Mouse (Mus musculus) heart, embryonic 15.5 days (tissue): ENCODE data around the gene Gm13276. TPM values are rescaled to one million over a fixed set of nuclear protein-coding genes. Genes with fewer than 3 reads are reported as not detected.
A peak's percentile ranks its signal among the peaks of the same experiment; 100 is the strongest.
"Not testable (repeated sequence)": the region's sequence is repeated elsewhere in the genome, so short reads cannot be mapped to it uniquely, and the experiment has no call there.

Experiments
- ATAC-seq: fragments of 200-750 bp; cut with Nextera tagmentation; replicated peaks from 2 replicates; pipeline ENCODE4 v1.8.0; 2017; ENCODE audit warnings: low read depth, moderate TSS enrichment; ENCODE audit not compliant: insufficient number of reproducible peaks, insufficient read depth, low FRiP score
- H3K27ac ChIP-seq: fragments of 300-500 bp; sonication (generic); 2 replicates; pipeline ENCODE4 v1.5.1; 2015; ENCODE audit warnings: mild to moderate bottlenecking, inconsistent platforms
- H3K27me3 ChIP-seq: fragments of 300-500 bp; sonication (generic); 2 replicates; pipeline ENCODE4 v1.6.1; 2015; ENCODE audit warnings: inconsistent platforms
- H3K36me3 ChIP-seq: fragments of 300-500 bp; sonication (generic); 2 replicates; pipeline ENCODE4 v1.6.1; 2015; ENCODE audit warnings: mild to moderate bottlenecking, inconsistent platforms
- H3K4me1 ChIP-seq: fragments of 300-500 bp; sonication (generic); replicated peaks from 2 replicates; pipeline ENCODE4 v1.6.1; 2015; ENCODE audit warnings: inconsistent platforms
- H3K4me2 ChIP-seq: fragments of 300-500 bp; sonication (generic); 2 replicates; pipeline ENCODE4 v1.6.1; 2015; ENCODE audit warnings: inconsistent platforms, mild to moderate bottlenecking, moderate library complexity
- H3K4me3 ChIP-seq: fragments of 300-500 bp; sonication (generic); 2 replicates; pipeline ENCODE4 v1.5.1; 2015; ENCODE audit warnings: mild to moderate bottlenecking, inconsistent platforms
- H3K9ac ChIP-seq: fragments of 300-500 bp; sonication (generic); 2 replicates; pipeline ENCODE4 v1.6.1; 2015; ENCODE audit warnings: mild to moderate bottlenecking, inconsistent platforms
- H3K9me3 ChIP-seq: fragments of 300-500 bp; sonication (generic); replicated peaks from 2 replicates; pipeline ENCODE4 v1.6.1; 2016; ENCODE audit warnings: inconsistent platforms
- WGBS: fragments of 180-500 bp; shearing (Covaris S2); methylation state at CpG from one replicate; pipeline ENCODE4 v1.1.7; 2015; ENCODE audit warnings: mixed read lengths; 5-methylcytosine and 5-hydroxymethylcytosine counted together
- polyA plus RNA-seq: library from polyadenylated mRNA; unstranded; fragments of >200 nt; fragmentation: Nextera tagmentation; extraction: Ambion mirVana; gene quantifications from 2 replicates; pipeline ENCODE4 v1.2.1, GENCODE M21; 2015

Gene Gm13276
- polyA plus RNA-seq, 1 experiment from 2014 or later, result not detected

GRCm38 (mm10) chr4:88759610-88760268, 25.8 kb upstream of the Gm13276 start, which contains the start of gene Gm13283:
Gene Gm13283 (plus strand): TSS chr4:88760119.
- WGBS, result 18% methylated on average over 11 of the region's 14 CpGs
- Histone ChIP-seq H3K9ac (peak within 1 kb of the TSS; percentile 43; the same call in 1 of the 2 replicates), H3K4me2 (peak within 1 kb of the TSS; percentile 55), H3K4me3 (peak within 1 kb of the TSS; percentile 42), H3K27ac (peak within 1 kb of the TSS; percentile 76)
- H3K36me3 ChIP-seq, H3K27me3 ChIP-seq, ATAC-seq, H3K9me3 ChIP-seq, H3K4me1 ChIP-seq: not testable (repeated sequence)

DNA sequence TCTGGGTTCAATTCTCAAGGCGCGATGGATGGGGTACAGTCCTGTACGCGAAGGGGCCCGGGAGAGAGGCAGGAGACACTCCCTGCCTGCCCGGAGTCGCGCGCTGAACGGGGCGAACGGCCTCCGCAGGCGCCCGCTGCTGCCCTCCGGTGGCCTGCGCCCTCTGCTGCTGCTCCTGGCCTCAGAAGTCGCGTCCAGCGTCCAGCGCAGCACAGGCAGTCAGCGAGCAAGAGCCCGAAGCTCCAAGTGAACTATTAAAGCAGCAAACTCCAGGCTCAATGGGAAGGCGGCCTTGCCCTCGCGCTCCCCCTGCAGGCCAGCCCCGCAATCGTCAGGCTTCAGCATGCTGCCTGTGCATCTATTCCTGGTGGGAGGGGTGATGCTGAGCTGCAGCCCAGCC, 25.1 kb upstream of the Gm13276 start:
- peak overlapping the region; percentile 43; the same call in 1 of the 2 replicates for H3K9ac ChIP-seq
- not testable (repeated sequence) for H3K9me3 ChIP-seq, H3K36me3 ChIP-seq, H3K4me1 ChIP-seq, H3K27me3 ChIP-seq, ATAC-seq
- H3K27ac ChIP-seq, result peak overlapping the region; percentile 76
- 0% methylated on average over 26 of the region's 28 CpGs for WGBS
- H3K4me2 ChIP-seq, result peak overlapping the region; percentile 55
- peak overlapping the region; percentile 42 for H3K4me3 ChIP-seq

- H3K27me3 ChIP-seq, result not testable (repeated sequence)
Observed at GRCm38 (mm10) chr4:88761776-88762175, 23.7 kb upstream of the Gm13276 start.

GRCm38 (mm10) chr4:88762341-88762740, 23.2 kb upstream of the Gm13276 start:
- ATAC-seq, H3K9ac ChIP-seq, H3K36me3 ChIP-seq, H3K27me3 ChIP-seq, H3K9me3 ChIP-seq, H3K4me3 ChIP-seq, H3K27ac ChIP-seq, H3K4me1 ChIP-seq: not testable (repeated sequence)
- H3K4me2 ChIP-seq, result peak overlapping the region; percentile 57
- WGBS, result 47% methylated on average over 9 of the region's 9 CpGs

More at GRCm38 (mm10) chr4:88761776-88762175, 23.7 kb upstream of the Gm13276 start:
- H3K4me2 ChIP-seq, H3K4me1 ChIP-seq, H3K4me3 ChIP-seq, H3K27ac ChIP-seq, H3K36me3 ChIP-seq, H3K9ac ChIP-seq, H3K9me3 ChIP-seq, ATAC-seq: not testable (repeated sequence)
- 65% methylated on average over 6 of the region's 8 CpGs for WGBS

GRCm38 (mm10) chr4:88763384-88764018, 22.0 kb upstream of the Gm13276 start:
- not testable (repeated sequence) for H3K36me3 ChIP-seq, ATAC-seq, H3K27me3 ChIP-seq, H3K4me1 ChIP-seq, H3K9ac ChIP-seq, H3K9me3 ChIP-seq
- Histone ChIP-seq H3K4me2 (peak overlapping the region; percentile 54), H3K4me3 (peak overlapping the region; percentile 39), H3K27ac (peak overlapping the region; percentile 73)
- WGBS, result 2% methylated on average over 35 of the region's 42 CpGs

DNA sequence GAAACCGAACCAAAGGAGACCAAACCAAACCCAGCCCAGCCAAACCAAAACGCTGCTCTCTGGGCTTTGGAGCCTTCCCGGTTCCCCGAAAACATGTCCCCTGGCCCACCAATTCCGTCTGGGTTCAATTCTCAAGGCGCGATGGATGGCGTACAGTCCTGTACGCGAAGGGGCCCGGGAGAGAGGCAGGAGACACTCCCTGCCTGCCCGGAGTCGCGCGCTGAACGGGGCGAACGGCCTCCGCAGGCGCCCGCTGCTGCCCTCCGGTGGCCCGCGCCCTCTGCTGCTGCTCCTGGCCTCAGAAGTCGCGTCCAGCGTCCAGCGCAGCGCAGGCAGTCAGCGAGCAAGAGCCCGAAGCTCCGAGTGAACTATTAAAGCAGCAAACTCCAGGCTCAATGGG, 12.0 kb upstream of the Gm13276 start, which contains the start of gene Gm13290:
TSS of gene Gm13290 (plus strand) at position 301 of the 400 bp plus-strand sequence.
- not testable (repeated sequence) for H3K4me3 ChIP-seq, H3K4me2 ChIP-seq, H3K27me3 ChIP-seq, H3K27ac ChIP-seq, H3K36me3 ChIP-seq, H3K4me1 ChIP-seq, H3K9me3 ChIP-seq, ATAC-seq, H3K9ac ChIP-seq
- no CpG with 5 or more reads among the region's 32 CpGs for WGBS

DNA sequence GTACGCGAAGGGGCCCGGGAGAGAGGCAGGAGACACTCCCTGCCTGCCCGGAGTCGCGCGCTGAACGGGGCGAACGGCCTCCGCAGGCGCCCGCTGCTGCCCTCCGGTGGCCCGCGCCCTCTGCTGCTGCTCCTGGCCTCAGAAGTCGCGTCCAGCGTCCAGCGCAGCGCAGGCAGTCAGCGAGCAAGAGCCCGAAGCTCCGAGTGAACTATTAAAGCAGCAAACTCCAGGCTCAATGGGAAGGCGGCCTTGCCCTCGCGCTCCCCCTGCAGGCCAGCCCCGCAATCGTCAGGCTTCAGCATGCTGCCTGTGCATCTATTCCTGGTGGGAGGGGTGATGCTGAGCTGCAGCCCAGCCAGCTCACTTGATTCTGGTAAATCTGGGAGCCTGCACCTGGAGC, 8.9 kb upstream of the Gm13276 start, which contains the start of gene Gm13289:
TSS of gene Gm13289 (plus strand) at position 301 of the 400 bp plus-strand sequence.
- WGBS, result no CpG with 5 or more reads among the region's 29 CpGs
- not testable (repeated sequence) for H3K9ac ChIP-seq, H3K4me2 ChIP-seq, H3K4me3 ChIP-seq, H3K36me3 ChIP-seq, H3K27ac ChIP-seq, H3K27me3 ChIP-seq, H3K4me1 ChIP-seq, H3K9me3 ChIP-seq, ATAC-seq

DNA sequence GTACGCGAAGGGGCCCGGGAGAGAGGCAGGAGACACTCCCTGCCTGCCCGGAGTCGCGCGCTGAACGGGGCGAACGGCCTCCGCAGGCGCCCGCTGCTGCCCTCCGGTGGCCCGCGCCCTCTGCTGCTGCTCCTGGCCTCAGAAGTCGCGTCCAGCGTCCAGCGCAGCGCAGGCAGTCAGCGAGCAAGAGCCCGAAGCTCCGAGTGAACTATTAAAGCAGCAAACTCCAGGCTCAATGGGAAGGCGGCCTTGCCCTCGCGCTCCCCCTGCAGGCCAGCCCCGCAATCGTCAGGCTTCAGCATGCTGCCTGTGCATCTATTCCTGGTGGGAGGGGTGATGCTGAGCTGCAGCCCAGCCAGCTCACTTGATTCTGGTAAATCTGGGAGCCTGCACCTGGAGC, 6.0 kb upstream of the Gm13276 start, which contains the start of gene Gm13272:
TSS of gene Gm13272 (plus strand) at position 301 of the 400 bp plus-strand sequence.
- not testable (repeated sequence) for H3K4me2 ChIP-seq, H3K36me3 ChIP-seq, H3K4me1 ChIP-seq, H3K27ac ChIP-seq, H3K4me3 ChIP-seq, ATAC-seq, H3K27me3 ChIP-seq, H3K9ac ChIP-seq, H3K9me3 ChIP-seq
- no CpG with 5 or more reads among the region's 29 CpGs for WGBS

- H3K4me1 ChIP-seq, H3K4me2 ChIP-seq, H3K27me3 ChIP-seq, ATAC-seq, H3K36me3 ChIP-seq, H3K27ac ChIP-seq, H3K4me3 ChIP-seq, H3K9ac ChIP-seq, H3K9me3 ChIP-seq: not testable (repeated sequence)
- 45% methylated on average over 16 of the region's 18 CpGs for WGBS
Observed at GRCm38 (mm10) chr4:88780320-88780719, 5.2 kb upstream of the Gm13276 start.

DNA sequence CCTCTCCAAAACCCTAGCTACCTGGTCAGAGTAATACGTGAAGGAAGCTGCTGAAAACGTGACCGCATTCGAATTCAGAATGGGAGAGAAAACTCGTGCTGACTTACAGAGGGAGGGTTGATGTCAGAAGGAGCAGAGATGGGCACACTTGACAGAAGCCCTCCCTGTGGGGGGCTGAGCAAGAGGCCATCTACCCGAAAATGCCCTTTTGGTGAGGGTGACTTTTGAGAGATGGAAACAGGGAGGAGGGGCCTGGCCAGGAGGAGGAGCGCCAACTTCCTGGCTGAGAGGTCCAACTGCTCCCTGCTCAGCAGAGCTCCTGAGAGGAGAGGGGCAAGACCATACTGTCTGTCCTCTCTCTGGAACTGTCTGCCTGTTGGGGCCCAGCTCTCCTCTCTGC, 3.7 kb upstream of the Gm13276 start, which contains the start of gene Ifnz:
TSS of gene Ifnz (plus strand) at position 301 of the 400 bp plus-strand sequence.
- Histone ChIP-seq H3K4me3 (peak within 1 kb of the TSS; percentile 30), H3K27ac (peak within 1 kb of the TSS; percentile 73), H3K4me2 (peak within 1 kb of the TSS; percentile 56)
- not testable (repeated sequence) for H3K4me1 ChIP-seq, H3K36me3 ChIP-seq, H3K9ac ChIP-seq, ATAC-seq, H3K27me3 ChIP-seq, H3K9me3 ChIP-seq
- 12% methylated on average over 5 of the region's 7 CpGs for WGBS

DNA sequence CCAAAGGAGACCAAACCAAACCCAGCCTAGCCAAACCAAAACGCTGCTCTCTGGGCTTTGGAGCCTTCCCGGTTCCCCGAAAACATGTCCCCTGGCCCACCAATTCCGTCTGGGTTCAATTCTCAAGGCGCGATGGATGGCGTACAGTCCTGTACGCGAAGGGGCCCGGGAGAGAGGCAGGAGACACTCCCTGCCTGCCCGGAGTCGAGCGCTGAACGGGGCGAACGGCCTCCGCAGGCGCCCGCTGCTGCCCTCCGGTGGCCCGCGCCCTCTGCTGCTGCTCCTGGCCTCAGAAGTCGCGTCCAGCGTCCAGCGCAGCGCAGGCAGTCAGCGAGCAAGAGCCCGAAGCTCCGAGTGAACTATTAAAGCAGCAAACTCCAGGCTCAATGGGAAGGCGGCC, 3.2 kb upstream of the Gm13276 start:
- H3K4me2 ChIP-seq, result peak overlapping the region; percentile 56
- H3K27ac ChIP-seq, result peak overlapping the region; percentile 73
- not testable (repeated sequence) for H3K4me1 ChIP-seq, H3K36me3 ChIP-seq, ATAC-seq, H3K9ac ChIP-seq, H3K27me3 ChIP-seq, H3K9me3 ChIP-seq
- H3K4me3 ChIP-seq, result peak overlapping the region; percentile 30
- 0% methylated on average over 11 of the region's 31 CpGs for WGBS
